Mouse (Mus musculus) spleen, postnatal 14 days (tissue): ENCODE results near the gene Mxi1.
"Not testable (repeated sequence)": the region's sequence is repeated elsewhere in the genome, so short reads cannot be mapped to it uniquely, and the experiment has no call there.

Experiments used
- DNase-seq, 2 experiments: peaks; one replicate each; pipeline ENCODE4 v3.0.0; 2021 to 2022; ENCODE audit warnings: low spot score in 2 of 2

Mxi1 gene

DNA sequence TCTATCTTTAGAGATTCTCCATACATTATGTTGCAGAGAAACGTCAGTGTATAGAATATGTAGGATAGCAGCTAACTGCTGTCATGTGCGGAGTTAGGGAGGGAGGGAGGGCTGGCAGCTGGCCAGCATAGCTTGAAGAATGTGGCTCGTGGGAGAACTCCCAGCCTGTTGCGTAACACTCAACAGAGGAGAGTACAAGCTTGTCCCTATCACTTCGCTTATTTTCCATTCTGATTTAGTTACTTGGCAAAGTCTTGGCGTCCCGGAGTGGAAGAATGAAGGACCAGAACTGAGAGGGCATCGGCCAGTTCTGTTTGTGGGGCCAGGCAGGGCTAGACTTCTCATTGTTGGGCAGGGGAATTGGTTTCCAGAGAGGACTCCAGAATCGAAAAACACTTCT, 54.6 kb downstream of the Mxi1 start:
- no peak for DNase-seq

DNA sequence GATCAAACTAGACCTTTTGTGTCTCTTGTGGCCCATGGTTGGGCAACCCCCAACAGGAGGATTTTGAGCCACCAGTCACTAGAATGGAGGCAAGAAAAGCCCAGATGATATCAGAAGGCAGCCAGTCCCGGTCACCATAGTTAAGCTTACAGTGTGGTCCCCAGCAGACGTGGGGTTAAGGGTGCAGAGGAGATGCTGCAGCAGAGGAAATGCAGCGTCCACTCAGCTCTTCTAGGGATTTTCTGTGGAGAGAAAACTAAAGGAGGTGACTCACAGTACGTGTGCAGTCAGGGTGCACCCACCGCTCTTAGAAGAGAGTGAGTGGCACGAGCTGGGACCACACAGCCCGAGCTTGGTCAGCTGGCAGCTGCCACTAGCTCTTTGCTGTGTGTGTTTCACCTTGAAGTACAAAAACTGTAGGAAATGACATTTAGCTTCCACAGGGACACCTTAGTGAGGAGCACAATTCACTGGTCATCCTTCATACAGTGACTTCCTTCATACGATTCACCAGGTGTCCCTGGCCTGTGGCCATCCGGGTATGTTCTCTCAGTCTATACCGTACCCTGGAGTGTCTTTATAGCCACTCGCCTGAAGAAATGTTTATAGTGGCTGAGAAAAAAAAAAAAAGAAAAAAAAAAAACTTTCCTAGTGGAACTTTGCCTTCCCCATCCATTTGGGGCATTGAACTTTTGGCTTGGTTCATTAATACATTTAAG, 55.9 kb downstream of the Mxi1 start:
- DNase-seq = no peak

DNA sequence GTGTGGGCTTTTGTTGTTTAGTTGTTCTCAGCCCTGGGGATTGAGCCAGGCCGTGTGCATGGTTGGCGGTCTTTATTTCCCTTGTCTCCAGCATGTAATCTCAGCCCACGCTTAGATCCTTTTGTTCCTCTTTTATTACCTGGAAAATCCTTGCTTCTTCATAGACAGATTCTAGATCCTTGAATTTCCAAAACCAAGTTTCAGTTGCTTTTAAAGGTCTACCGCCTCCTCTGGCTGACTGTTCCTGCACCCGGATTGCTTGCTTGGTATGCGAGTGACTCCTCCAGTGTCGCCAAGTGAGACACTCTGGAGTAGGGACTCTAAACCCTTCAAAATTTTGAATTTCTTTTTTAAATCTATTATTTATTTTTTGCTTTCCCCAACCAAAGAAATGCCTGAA, 56.6 kb downstream of the Mxi1 start:
- DNase-seq = no peak

DNA sequence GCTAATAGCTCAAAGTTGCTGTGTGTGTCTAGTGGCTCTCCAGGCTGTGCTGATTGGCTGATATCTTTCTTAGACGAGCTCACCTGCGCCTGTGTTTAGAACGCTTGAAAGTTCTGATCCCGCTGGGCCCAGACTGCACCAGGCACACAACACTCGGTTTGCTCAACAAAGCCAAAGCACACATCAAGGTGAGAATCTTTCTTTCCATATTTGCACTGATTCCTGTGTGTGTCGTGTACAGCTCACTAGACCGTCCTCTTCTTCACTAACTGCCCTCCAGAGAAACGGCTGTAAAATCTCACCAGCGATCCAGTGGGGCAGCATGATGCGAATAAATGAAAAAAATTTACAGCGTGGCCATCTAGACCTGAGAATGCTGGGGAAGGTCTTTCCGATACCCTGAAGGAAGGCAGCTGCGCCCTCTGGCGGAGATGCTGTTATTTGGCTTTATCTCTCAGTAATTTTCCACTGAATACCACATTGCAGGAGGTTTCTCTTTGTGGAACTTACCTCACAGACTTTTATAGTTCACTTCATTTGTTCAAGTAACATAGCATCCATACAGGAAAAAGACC, 59.2 kb downstream of the Mxi1 start:
- DNase-seq = peak; percentile 45 to 68

DNA sequence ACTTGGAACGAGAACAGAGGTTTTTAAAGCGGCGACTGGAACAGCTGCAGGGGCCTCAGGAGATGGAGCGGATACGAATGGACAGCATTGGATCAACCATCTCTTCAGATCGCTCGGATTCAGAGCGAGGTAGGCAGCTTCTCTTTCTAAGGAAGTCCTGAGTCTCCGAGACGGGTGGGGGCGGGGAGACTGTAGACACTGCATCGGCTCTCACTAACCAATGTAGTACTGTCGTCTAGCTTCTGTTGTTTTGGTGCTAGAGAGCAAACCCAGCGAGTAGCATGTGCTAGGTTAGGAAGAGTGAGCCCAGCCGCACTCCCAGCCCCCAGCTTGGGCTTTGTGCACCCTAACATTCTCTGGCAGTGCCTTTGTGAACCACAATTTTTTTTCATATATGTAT, 59.9 kb downstream of the Mxi1 start:
- DNase-seq = no peak

DNA sequence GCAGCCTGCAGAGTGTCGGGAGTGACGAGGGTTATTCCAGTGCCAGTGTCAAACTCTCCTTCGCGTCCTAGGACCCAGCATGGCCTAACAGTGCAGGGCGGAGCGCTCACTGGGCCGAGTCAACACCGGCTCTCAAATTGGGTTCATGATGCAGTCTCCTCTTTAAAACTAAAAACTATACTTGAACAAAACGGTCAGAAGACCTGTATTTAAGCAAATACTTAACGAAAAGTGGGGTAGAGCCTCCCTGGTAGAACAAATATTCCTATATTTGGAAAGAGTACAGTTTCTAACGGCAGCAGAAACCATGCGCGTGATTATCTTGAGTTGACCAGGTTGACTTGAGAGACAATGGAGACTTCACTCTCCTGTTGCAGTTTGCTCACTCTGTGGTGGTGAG, 61.3 kb downstream of the Mxi1 start, which contains the start of gene Gm10197:
Gene Gm10197 (minus strand): TSS at position 101 of the 400 bp plus-strand sequence.
- no peak for DNase-seq

DNA sequence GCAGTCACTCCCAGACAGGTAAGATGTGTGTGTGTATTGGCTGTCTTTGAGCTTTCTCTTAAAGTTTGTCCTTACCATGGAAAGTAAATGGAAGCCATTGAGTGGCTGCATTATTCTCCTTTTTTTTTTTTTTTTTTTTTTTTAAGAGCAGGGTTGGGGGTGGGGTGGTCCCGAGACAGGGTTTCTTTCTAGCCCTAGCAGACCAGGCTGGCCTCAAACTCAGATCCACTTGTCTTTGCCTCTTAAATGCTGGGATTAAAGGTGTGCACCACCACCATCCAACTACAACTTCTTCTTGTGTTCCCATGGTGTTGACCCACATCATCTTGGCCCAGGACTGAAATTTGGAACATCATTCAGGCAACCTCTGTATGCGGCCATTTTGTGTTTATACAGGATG, 63.3 kb downstream of the Mxi1 start:
- DNase-seq = no peak

DNA sequence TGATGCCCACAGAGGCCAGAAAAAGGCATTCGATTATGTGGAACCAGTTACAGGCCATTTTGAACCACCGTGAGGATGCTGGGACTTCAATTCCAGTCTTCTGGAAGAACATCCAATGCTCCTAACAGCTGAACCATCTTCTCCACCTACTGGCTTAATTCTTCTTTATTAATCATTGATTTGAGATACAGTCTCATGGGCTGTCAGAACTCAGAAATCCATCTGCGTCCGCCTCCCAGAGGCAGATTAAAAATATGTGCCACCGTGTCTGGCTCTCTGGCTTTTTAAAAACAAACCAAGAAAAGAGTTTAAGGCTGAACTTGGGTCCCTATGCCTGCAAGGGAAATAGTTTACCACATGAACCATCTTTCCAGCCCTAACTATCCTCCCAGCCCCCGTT, 65.0 kb downstream of the Mxi1 start:
- no peak for DNase-seq

DNA sequence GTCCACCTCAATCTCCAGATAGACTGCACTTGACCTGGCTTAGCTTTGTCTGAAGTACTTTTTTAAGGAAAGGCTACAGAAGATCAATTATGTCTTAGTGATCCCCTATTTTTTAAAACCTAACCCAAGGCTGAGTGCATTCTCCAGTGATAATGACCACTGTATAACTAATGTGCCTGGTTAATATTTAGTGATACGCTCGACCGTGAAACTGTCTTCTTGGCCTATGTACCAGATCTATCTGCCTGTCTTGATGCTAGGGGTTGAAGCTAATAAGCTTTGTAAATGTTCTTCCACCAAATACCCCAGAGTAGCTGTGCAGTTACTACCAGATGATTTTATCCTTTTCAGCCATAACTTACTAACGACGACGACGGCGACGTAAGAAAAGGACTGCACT, 65.5 kb downstream of the Mxi1 start:
- DNase-seq = no peak

DNA sequence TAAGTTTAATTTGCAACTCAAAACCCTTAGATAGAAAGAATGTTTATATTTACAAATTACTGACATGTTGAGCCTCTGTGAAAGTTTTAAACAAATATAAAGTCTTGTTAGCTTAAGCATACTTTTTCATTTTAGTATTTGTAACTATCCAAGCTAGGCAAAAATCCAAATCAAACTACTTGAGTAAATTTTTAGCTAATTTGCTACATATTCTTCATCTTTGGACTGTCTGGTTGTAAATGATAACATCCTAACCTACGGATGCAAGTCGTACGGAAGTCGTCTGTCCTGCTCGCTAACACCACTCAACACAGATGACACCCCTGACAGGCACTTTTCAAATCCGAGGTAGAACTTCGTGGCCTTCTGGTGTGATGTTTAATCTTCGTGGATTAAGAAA, 67.3 kb downstream of the Mxi1 start:
- DNase-seq = no peak

DNA sequence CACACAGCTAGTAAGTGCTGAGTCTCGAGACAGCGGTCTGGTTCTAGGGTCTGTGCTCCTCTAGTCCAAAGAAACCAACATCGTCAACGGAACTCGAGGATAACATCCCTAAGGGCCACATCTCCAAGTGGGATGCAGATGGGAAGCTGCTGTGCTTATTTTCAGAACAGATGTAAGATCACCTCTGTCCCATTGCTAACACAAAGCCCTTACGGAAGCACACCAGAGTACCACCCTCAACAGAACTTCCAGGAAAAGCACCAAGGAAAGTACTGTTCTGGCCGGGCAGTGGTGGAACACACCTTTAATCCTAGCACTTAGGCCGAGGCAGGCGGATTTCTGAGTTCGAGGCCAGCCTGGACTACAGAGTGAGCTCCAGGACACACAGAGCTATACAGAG, 68.1 kb downstream of the Mxi1 start:
- DNase-seq = no peak

DNA sequence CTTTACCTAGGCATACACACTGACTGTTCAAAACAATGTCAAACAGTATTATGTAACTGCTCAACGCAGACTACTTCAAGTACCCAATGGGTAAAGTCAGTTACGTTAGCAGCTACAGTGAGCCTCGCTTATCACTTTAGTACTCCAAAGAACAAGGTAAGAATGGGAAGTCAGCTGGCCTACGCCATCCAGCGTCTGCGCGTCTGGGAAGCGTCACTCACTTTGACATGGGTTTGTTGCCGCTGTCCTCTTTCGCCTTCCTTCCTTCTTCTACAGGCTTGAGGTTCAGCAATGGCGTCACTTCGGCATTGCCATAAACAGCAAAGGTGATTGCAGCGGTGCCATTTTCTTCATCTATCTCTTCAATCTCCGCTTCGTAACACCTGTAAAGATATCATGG, 73.0 kb downstream of the Mxi1 start:
- no peak for DNase-seq

DNA sequence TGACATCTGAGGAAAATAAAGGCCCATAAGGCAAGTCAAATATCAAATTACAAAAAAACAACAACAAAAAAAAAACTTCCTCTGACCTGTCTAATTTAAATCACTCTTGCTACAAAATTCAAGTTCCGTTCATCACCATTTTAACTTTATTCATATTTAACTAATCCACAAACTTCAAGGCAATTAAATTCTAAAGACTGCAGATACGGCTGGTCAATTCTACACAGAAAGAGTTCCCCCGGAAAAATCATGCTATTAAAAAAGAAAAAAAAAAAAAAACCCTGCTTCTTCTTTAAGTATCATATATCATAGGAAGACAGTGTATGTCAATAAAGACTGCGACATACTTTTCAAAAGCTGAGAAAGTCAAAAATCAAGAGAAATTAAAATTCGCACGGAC, 79.1 kb downstream of the Mxi1 start:
- DNase-seq = no peak

DNA sequence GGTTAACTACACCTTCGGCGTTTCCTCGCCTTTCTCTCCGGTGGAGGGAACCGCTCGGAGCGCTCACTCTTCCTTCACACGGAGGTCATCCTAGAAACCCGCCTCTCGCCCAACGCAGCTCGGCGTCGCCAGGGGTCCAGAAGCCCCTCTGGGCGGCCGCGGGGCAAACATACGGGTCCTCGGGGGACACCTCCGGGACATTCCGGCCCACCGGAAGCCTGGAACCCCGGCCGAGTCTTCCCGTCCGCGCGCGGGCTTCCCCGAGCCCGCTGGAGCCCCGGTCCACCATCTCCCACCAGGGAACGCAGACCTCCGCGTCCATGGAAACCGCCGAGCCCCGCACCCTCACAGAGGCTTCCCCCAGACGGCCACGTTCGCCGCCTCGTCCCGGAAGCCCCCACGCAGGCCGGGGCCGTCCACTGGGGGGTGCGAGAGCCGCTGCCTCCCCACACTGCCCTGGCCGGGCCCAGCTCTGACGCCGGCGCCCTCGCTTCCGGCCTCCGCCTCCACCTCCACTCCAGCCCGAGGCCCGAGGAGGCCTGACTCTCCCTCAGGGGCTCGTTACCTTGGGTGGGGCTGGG, 79.6 kb downstream of the Mxi1 start:
- peak in 1 of 2 experiments; percentile 62 for DNase-seq

DNA sequence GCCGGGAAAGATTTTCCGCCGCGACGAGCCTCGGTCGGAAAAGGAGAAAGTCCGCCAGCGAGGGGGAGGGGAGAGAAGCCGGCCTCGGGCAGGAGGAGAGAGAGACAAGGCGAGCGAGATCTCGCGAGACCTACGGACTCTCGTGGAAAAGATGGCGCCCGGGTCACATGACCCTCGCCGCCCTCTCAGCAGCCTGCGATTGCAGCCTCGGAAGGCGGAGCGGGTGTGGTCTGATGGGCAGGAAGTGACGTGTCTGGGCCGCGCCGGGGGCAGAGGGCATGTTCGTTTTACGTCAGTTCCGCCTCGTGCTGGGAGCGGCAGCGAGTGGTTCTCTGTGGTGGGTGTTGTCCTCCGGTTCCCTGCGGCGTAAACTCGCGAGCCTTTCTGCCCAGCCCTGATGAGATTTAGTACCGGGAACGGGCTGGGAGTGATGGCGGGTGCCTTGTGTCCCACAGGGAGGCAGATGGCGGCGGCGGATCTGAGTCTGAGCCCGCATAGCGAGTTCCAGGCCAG, 80.2 kb downstream of the Mxi1 start, which contains the start of gene Smndc1:
Gene Smndc1 (minus strand): TSS at position 84 of the 513 bp plus-strand sequence.
- DNase-seq = peak; percentile 97 to 98

DNA sequence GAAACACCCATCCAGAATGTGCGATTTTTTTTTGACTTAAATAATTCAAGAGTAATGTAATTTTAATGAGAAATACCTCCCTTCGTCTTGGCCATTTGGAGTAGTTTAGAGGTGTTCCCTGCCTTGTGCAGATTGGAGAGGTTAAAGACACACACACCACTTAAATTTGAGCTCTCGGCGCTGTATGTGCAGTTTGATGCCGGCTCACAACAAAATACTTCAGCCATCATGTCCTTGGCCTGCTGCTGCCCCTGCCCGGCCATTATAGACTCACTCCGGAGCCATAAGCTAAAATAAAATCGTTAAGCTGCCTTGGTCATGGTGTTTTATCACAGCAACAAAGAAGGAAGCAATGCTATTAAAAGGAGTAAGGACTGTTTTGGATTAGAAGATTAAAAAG, 81.1 kb downstream of the Mxi1 start:
- no peak for DNase-seq

DNA sequence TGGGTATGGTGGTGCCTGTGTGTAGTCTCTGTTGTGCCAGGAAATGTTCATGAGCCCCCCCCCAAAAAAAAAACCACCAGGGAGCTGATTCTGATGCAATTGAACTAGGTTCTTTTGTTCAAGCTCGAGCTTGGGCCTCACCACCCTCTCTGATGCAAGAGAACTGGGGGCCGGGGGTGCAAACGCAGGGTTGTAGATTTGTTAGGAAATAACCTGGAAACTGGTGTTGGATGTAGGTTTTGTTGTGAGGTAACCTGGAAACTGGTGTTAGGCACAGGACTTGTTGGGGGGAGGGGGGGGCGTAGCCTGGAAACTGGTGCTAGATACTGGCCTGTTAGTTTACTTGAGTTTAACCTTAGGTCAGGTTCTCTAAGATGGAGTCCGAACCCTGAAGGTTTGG, 81.5 kb downstream of the Mxi1 start:
- no peak for DNase-seq

DNA sequence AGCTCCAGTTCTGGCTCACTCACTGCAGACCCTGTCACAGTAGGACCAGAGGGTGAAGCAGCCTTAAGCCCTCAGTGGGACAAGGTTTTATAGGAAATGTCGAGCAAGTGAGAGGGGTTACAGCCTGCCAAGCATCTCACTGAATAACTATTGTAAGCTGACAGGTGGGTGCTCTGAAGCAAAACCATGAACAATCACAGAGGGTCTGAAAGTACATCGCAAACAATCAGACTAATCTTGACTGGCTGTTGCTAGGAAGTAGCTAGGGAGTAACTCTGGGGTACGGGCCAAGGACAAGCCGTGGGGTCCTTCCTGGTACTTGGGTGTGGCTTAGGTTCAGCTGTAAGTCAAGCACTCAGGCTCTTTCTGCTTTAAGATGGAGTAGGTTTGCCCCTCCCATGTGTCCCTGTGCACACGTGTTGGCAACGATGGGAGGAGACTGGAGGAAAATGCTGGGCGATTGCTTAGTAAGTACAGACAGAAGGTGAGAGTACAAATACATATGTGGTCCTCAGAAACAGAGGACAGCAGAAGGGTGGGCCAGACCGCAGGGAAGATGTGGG, 82.5 kb downstream of the Mxi1 start:
- DNase-seq = no peak

DNA sequence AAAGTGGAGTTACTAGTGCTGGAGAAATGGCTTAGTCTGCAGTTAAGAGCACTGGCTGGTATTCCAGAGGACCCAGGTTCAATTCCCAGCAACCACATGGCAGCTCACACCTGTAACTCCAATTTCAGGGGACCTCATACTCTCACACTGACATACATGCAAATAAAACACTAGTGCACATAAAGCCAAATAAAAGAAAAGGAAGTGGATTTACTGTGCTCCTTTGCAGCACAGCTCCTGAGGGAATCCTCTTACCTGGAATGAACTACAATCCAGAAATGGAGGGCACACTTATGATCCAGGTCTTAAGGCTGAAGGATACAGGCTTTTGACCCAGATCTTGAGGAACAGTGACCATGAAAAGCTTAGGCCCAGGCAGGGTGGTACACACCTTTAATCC, 83.3 kb downstream of the Mxi1 start:
- DNase-seq = no peak

DNA sequence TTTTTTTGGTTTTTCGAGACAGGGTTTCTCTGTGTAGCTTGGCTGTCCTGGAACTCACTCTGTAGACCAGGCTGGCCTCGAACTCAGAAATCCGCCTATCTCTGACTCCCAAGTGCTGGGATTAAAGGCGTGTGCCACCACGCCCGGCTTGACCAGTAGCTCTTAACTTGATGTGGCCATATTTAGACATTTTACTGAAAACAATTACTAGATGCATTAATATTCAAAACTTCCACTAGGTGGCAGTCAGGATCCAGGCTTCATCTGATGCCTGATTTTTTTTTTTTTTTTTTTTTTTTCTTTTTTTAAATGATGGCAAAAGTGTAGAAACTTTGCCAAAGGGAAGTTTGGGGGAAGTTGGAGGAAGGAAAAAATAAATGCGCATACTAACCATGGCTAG, 84.2 kb downstream of the Mxi1 start:
- no peak for DNase-seq

DNA sequence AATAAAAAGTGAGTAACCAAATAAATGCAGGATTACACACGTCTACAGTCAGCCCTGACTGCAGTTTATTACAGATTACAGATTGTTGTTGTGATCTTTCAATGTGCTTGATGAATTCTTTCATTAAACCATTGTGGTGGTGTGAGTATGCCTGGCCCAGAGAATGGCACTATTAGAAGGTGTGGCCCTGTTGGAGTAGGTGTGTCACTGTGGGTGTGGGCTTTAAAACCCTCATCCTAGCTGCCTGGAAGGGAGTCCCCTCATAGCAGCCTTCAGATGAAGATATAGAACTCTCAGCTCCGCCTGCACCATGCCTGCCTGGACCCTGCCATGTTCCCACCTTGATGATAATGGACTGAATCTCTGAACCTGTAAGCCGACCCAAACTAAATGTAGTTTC, 84.6 kb downstream of the Mxi1 start:
- DNase-seq = not testable (repeated sequence)

DNA sequence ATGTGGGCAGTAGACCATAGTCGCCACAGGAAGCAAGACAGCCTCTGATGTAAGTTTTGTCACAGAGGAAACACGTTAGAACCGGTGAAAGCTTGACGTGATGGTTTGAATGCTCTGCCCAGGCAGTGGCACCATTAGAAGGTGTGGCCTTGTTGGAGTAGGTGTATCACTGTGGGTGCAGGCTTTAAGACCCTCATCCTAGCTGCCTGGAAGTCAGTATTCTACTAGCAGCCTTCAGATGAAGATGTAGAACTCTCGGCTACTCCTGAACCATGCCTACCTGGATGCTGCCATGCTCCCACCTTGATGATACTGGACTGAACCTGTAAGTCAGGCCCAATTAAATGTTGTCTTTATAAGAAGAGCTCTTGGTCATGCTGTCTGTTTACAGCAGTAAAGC, 85.5 kb downstream of the Mxi1 start:
- not testable (repeated sequence) for DNase-seq
